Mouse (Mus musculus) embryonic facial prominence, embryonic 11.5 days (tissue): Measurements from ENCODE around the gene Dusp18. TPM values are rescaled to one million over a fixed set of nuclear protein-coding genes. Genes with fewer than 3 reads are reported as not detected.
A peak's percentile ranks its signal among the peaks of the same experiment; 100 is the strongest.

ENCODE experiments used
- ATAC-seq: fragments of 200-750 bp; cut with Nextera tagmentation; replicated peaks from 2 replicates; pipeline ENCODE4 v1.8.0; 2017; ENCODE audit warnings: low read depth; ENCODE audit not compliant: insufficient number of reproducible peaks, low FRiP score, low TSS enrichment
- DNase-seq: peaks from one replicate; pipeline ENCODE4 v3.0.0-alpha.2; 2015; ENCODE audit warnings: low spot score
- H3K27ac ChIP-seq: fragments of 300-500 bp; sonication (generic); replicated peaks from 2 replicates; pipeline ENCODE4 v1.5.1; 2014; ENCODE audit warnings: mild to moderate bottlenecking, low read depth, low read length, control low read depth
- H3K27me3 ChIP-seq: fragments of 300-500 bp; sonication (generic); 2 replicates; pipeline ENCODE4 v1.6.1; 2014; ENCODE audit warnings: mild to moderate bottlenecking, low read length, moderate library complexity, mixed read lengths; ENCODE audit not compliant: control insufficient read depth, insufficient read depth
- H3K36me3 ChIP-seq: fragments of 300-500 bp; sonication (generic); replicated peaks from 2 replicates; pipeline ENCODE4 v1.6.1; 2014; ENCODE audit warnings: low read depth, mild to moderate bottlenecking, low read length, moderate library complexity, mixed read lengths; ENCODE audit not compliant: control insufficient read depth, insufficient read depth
- H3K4me1 ChIP-seq: fragments of 300-500 bp; sonication (generic); 2 replicates; pipeline ENCODE4 v1.6.1; 2014; ENCODE audit warnings: low read length, mixed read lengths; ENCODE audit not compliant: control insufficient read depth, insufficient read depth
- H3K4me2 ChIP-seq: fragments of 300-500 bp; sonication (generic); 2 replicates; pipeline ENCODE4 v1.6.1; 2014; ENCODE audit warnings: low read depth, mild to moderate bottlenecking, control low read depth, low read length, moderate library complexity
- H3K4me3 ChIP-seq: fragments of 300-500 bp; sonication (generic); 2 replicates; pipeline ENCODE4 v1.5.1; 2014; ENCODE audit warnings: low read depth, low read length, control low read depth
- H3K9ac ChIP-seq: fragments of 300-500 bp; sonication (generic); replicated peaks from 2 replicates; pipeline ENCODE4 v1.6.1; 2014; ENCODE audit warnings: mild to moderate bottlenecking, control low read depth, low read length
- H3K9me3 ChIP-seq: fragments of 300-500 bp; sonication (generic); replicated peaks from 2 replicates; pipeline ENCODE4 v1.6.1; 2016; ENCODE audit warnings: mild to moderate bottlenecking, low read length, inconsistent platforms, mixed read lengths; ENCODE audit not compliant: control insufficient read depth
- whole genome bisulfite sequencing: fragments of 180-500 bp; shearing (Covaris S2); extraction: QIAGEN DNeasy Blood & Tissue Kit; methylation state at CpG from one replicate; pipeline ENCODE4 v1.1.7; 2014; 5-methylcytosine and 5-hydroxymethylcytosine counted together
- polyA plus RNA-seq: library from polyadenylated mRNA; unstranded; fragments of >200 nt; fragmentation: Nextera tagmentation; extraction: Ambion mirVana; gene quantifications from 2 replicates; pipeline ENCODE4 v1.2.1, GENCODE M21; 2014

Gene Dusp18
- 13.2 and 13.9 TPM in 2 replicates for polyA plus RNA-seq

DNA sequence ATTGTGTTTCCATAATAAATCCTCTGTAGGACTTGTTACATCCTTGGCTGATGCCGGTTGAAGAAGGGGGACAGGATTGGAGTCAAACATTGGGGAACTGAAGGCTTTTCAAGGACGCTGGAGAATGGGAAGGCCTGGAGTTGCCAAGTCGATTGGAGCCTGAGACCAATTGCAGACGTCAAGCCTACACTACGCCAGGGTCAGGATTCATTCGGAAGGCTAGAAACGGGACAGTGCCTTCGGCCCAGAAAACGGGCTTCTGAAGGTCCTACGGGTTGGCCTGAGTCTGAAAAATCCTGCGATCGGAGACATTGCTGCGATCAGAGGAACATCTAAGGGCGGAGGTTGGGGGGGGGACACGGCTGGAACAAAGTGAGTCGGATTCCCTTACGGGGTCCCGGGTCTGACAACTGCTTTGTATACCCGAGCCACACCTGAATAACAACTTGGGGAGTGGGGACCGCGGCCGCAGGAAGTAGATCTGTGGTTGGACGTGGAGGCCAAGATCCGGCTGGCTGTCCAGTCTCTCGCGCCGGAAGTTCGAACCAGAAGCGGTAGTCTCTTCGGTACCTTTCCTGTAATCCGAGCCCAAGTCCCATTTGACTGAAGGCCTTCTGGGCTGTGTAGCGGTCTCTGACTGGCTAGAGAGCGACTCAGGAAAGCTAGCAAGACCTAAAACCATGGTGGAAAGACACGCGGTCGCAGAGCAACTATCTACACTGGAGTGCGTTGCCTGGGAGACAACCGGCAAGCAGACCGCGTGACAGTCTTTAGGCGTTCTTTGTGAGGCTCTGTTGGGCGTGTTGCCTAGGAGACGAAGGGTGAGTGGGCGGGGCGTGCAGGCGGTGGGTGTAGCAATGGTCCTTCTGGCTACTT is at the start of gene Dusp18, which contains the start of gene 4921536K21Rik:
Gene Dusp18, plus strand, starts transcription at position 835 of the 876 bp plus-strand sequence.
Gene 4921536K21Rik, minus strand, starts transcription at position 693 of the 876 bp plus-strand sequence.
- Histone ChIP-seq H3K4me2 (peak within 1 kb of the TSS; percentile 69), H3K4me1 (no peaks in the 10 kb centered on the region), H3K27ac (peak within 1 kb of the TSS; percentile 70), H3K27me3 (no peaks in the 10 kb centered on the region), H3K4me3 (peak within 1 kb of the TSS; percentile 44), H3K9me3 (no peaks in the 10 kb centered on the region), H3K9ac (peak within 1 kb of the TSS; percentile 66), H3K36me3 (no peaks in the 10 kb centered on the region)
- DNase-seq: peak; percentile 96
- 2% methylated on average over 46 of the region's 46 CpGs for WGBS
- peak; percentile 98 for ATAC-seq

DNA sequence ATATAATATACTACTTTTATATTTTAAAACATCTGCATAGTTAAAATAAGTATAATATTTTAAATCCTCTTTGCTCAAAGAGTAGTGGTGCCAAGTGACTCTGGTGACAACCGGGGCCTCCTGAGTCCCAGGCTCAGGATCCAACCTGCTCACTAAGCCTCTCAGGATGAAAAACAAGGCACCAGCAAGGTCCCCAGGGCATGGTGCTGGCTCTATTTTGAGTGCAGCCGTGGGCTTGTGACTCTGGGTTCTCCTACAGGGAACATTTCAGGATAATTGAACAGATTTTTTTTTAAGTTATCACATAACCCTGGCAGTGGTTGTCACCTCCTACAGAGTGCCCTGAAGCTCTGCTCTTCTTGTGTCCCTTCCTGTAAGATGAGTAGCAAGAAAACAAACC is 48.7 kb upstream of the Dusp18 start:
- WGBS: 59% methylated on average over 2 of the region's 2 CpGs
- Histone ChIP-seq H3K36me3 (no peaks in the 10 kb centered on the region), H3K27ac (no peak overlapping the region), H3K4me2 (no peak overlapping the region), H3K4me1 (no peaks in the 10 kb centered on the region), H3K27me3 (no peaks in the 10 kb centered on the region), H3K4me3 (no peak overlapping the region), H3K9ac (no peak overlapping the region), H3K9me3 (no peaks in the 10 kb centered on the region)
- DNase-seq: no peak
- ATAC-seq: no peak

DNA sequence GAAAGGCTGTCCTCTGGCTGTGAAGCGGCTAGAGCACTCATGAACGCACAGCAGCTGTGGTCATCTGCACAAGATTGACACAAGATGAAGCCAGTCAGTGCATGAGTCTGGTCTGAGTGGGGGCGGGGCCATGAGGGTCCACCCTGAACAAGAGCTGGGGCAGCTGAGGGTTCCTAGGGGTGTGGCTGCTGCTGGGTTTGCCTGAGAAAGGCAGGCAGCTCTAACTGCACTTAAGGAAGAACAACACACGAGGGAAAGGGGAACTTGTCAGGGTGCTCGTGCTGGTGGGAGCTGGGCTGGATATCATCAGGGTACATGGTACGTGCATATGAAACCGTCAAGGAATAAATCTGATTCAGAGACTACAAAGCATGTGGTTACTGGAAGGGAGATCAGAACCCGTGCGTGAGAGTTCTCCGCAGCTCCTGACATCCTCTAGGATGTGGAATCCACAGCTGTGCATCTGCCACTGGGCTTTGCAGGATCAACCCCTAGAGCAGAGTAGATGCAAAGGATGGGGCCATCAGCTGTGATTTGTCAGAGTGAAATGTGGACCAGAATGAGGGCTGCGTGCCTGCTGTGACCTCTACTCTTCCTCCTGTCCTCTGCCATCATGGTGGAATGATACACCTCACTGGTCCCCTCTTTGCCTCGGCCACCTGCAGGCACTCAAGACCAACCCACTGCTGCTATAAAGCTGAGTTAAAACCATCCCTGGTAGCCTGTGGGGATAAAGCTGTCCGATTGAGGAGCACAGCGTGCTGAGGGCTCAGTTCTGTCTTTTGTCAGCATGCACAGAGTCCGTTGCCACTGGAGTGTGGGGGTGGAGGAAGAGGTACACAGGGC is 45.3 kb upstream of the Dusp18 start:
- Histone ChIP-seq H3K9me3 (no peaks in the 10 kb centered on the region), H3K4me3 (no peak overlapping the region), H3K27ac (no peak overlapping the region), H3K27me3 (no peaks in the 10 kb centered on the region), H3K4me2 (no peak overlapping the region), H3K9ac (no peak overlapping the region), H3K4me1 (no peaks in the 10 kb centered on the region), H3K36me3 (no peaks in the 10 kb centered on the region)
- DNase-seq: no peak
- 78% methylated on average over 15 of the region's 15 CpGs for WGBS
- no peak for ATAC-seq

DNA sequence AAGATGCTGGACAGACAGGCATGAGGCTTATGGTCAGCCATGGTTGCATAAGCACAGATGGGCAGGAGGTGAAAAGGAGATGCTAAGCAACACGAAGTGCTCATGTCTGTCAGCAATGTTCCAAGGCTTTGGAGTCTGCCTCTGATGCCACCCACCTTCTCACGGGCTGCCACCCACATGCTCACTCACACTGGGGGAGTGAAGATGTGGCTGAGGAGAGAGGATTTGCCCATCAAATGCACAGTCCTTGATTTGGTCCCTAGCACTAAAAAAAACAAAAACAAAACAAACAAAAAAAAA is 44.8 kb upstream of the Dusp18 start:
- no peaks in the 10 kb centered on the region for H3K36me3 ChIP-seq
- H3K4me1 ChIP-seq: no peaks in the 10 kb centered on the region
- H3K9ac ChIP-seq: no peak overlapping the region
- no peaks in the 10 kb centered on the region for H3K9me3 ChIP-seq
- ATAC-seq (no peak), DNase-seq (no peak)
- WGBS: 65% methylated on average over 2 of the region's 2 CpGs
- no peak overlapping the region for H3K27ac ChIP-seq
- H3K27me3 ChIP-seq: no peaks in the 10 kb centered on the region
- no peak overlapping the region for H3K4me3 ChIP-seq
- no peak overlapping the region for H3K4me2 ChIP-seq

DNA sequence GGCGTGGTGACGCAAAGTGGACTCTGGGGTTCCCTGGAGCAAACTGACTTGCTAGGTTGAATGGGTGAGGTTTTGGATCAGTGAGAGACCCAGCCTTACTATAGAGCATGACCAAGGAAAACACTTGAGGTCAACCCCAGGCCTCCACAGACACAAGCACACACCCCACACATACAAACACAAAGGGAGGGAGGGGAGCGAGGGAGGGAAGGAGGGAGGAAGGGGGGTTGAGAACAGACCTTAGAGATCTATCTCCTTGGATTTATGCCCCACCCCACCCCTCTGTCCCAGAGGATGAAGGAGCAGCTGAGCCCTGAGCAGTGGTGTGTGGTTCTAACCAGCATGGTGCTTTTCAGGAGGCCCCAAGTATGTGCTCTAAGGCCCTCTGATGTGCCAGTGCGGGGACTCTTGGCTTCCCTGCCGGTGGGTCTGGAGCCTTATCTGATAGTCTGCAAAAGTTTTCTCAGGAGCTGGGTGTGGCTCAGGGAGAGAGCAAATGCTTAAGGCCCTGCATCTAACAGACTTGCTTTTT is 44.2 kb upstream of the Dusp18 start:
- Histone ChIP-seq H3K36me3 (no peaks in the 10 kb centered on the region), H3K27ac (no peak overlapping the region), H3K4me1 (no peaks in the 10 kb centered on the region), H3K27me3 (no peaks in the 10 kb centered on the region), H3K4me2 (no peak overlapping the region), H3K9ac (no peak overlapping the region), H3K4me3 (no peak overlapping the region), H3K9me3 (no peaks in the 10 kb centered on the region)
- WGBS: 75% methylated on average over 4 of the region's 5 CpGs
- ATAC-seq: no peak
- DNase-seq: no peak

DNA sequence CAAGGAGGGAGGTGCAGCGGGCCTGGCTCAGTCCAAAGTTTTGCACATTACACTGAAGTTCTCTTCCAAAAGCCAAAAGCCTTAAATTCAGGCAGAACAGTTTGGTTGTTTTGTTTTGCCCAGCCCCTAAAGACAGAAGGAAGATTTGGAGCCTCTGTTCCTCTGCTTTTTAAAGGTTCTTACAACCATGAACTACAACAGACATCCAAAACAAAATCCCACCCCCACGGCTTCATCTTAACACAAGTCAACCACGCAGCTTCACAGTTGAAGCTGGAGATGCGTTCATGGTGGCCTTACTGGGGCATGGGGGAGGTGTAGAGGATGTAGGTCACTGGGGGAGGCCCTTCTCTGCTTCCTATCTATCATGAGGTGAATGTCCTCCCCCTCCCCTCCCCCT is 43.2 kb upstream of the Dusp18 start:
- H3K9me3 ChIP-seq: no peaks in the 10 kb centered on the region
- H3K27me3 ChIP-seq: no peaks in the 10 kb centered on the region
- H3K4me1 ChIP-seq: no peaks in the 10 kb centered on the region
- H3K4me3 ChIP-seq: no peak overlapping the region
- WGBS: 75% methylated on average over 4 of the region's 4 CpGs
- ATAC-seq (no peak), DNase-seq (no peak)
- H3K27ac ChIP-seq: no peak overlapping the region
- no peak overlapping the region for H3K9ac ChIP-seq
- no peak overlapping the region for H3K4me2 ChIP-seq
- no peaks in the 10 kb centered on the region for H3K36me3 ChIP-seq

DNA sequence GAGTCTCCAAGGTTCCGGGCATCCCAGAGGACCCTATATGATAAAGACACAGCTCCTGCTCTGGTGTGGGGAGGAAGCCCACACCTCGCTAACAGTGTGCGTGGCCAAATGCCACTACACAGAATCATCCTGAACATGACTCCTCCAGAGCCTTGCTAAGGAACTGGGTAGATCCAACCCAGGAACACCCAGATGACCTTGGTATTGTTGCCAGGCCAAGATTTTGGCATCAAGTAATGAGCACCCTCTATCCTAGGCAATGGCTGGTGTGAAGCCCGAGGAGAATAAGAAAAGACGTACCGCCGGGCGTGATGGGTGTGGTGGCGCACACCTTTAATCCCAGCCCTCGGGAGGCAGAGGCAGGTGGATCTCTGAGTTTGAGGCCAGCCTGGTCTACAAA is 42.0 kb upstream of the Dusp18 start:
- 93% methylated on average over 10 of the region's 10 CpGs for WGBS
- no peak for ATAC-seq

More for the DNA sequence above, 42.0 kb upstream of the Dusp18 start:
- no peaks in the 10 kb centered on the region for H3K9me3 ChIP-seq
- H3K4me1 ChIP-seq: no peaks in the 10 kb centered on the region
- no peaks in the 10 kb centered on the region for H3K36me3 ChIP-seq
- H3K4me2 ChIP-seq: no peak overlapping the region
- no peak overlapping the region for H3K4me3 ChIP-seq
- H3K27me3 ChIP-seq: no peaks in the 10 kb centered on the region
- H3K27ac ChIP-seq: no peak overlapping the region
- no peak overlapping the region for H3K9ac ChIP-seq
- DNase-seq: no peak
